Mouse (Mus musculus): ENCODE measurements around the gene Rtn2. TPM values are rescaled to one million over a fixed set of nuclear protein-coding genes. Genes with fewer than 3 reads are reported as not detected.

Rtn2 gene
- polyA plus RNA-seq, 1 experiment from 2014 or later: 102 TPM

GRCm38 (mm10) chr7:19326359-19326758, 43.9 kb downstream of the Rtn2 start:
- peak overlapping the region; percentile 68 for H3K4me2 ChIP-seq (replicated peaks)
- under 1% methylated on average over 19 of the region's 20 CpGs for WGBS
- H3K9ac ChIP-seq (replicated peaks): peak overlapping the region; percentile 58
- H3K27ac ChIP-seq: peak overlapping the region; percentile 53
- H3K27me3 ChIP-seq: peaks cover 7% of the 10 kb centered on the region; the same call in 1 of the 2 replicates
- peaks cover 22% of the 10 kb centered on the region for H3K4me1 ChIP-seq (replicated peaks)
- peak overlapping the region; percentile 43 for H3K4me3 ChIP-seq (replicated peaks)
- no peaks in the 10 kb centered on the region for H3K36me3 ChIP-seq
- no peaks in the 10 kb centered on the region for H3K9me3 ChIP-seq
- ATAC-seq: peak; percentile 66

- no peaks in the 10 kb centered on the region for H3K36me3 ChIP-seq
- peak overlapping the region; percentile 43 for H3K4me3 ChIP-seq (replicated peaks)
- H3K9ac ChIP-seq (replicated peaks): peak overlapping the region; percentile 58
- no peaks in the 10 kb centered on the region for H3K9me3 ChIP-seq
- WGBS: 1% methylated on average over 22 of the region's 22 CpGs
- peaks cover 22% of the 10 kb centered on the region for H3K4me1 ChIP-seq (replicated peaks)
- H3K27ac ChIP-seq: peak overlapping the region; percentile 53
- H3K27me3 ChIP-seq: peaks cover 8% of the 10 kb centered on the region
- peak overlapping the region; percentile 68 for H3K4me2 ChIP-seq (replicated peaks)
- peak; percentile 53 for ATAC-seq
These were observed 44.7 kb downstream of the Rtn2 start for GRCm38 (mm10) chr7:19327128-19327527.

- Histone ChIP-seq H3K27ac (no peak overlapping the region), H3K4me1 (replicated peaks) (peaks cover 27% of the 10 kb centered on the region), H3K9ac (replicated peaks) (no peak overlapping the region), H3K9me3 (no peaks in the 10 kb centered on the region), H3K4me2 (replicated peaks) (peak overlapping the region; percentile 68; the same call in 1 of the 2 replicates), H3K27me3 (peaks cover 4% of the 10 kb centered on the region), H3K4me3 (replicated peaks) (no peak overlapping the region), H3K36me3 (no peaks in the 10 kb centered on the region)
- no peak for ATAC-seq
- 85% methylated on average over 5 of the region's 5 CpGs for WGBS
These were observed 45.4 kb downstream of the Rtn2 start for GRCm38 (mm10) chr7:19327782-19328181.

GRCm38 (mm10) chr7:19328425-19328824, 46.0 kb downstream of the Rtn2 start:
- ATAC-seq: no peak
- Histone ChIP-seq H3K36me3 (no peaks in the 10 kb centered on the region), H3K4me1 (replicated peaks) (peaks cover 28% of the 10 kb centered on the region), H3K9me3 (no peaks in the 10 kb centered on the region), H3K9ac (replicated peaks) (no peak overlapping the region), H3K27ac (no peak overlapping the region), H3K27me3 (peaks cover 2% of the 10 kb centered on the region; the same call in 1 of the 2 replicates), H3K4me2 (replicated peaks) (no peak overlapping the region), H3K4me3 (replicated peaks) (no peak overlapping the region)

- peaks cover 2% of the 10 kb centered on the region; the same call in 1 of the 2 replicates for H3K27me3 ChIP-seq
- 67% methylated on average over 2 of the region's 2 CpGs for WGBS
- H3K36me3 ChIP-seq: no peaks in the 10 kb centered on the region
- ATAC-seq: no peak
- peak overlapping the region; percentile 67; the same call in 1 of the 2 replicates for H3K4me3 ChIP-seq (replicated peaks)
- peaks cover 21% of the 10 kb centered on the region for H3K4me1 ChIP-seq (replicated peaks)
- no peak overlapping the region for H3K4me2 ChIP-seq (replicated peaks)
- no peak overlapping the region for H3K27ac ChIP-seq
- no peak overlapping the region for H3K9ac ChIP-seq (replicated peaks)
- H3K9me3 ChIP-seq: no peaks in the 10 kb centered on the region
These were observed 49.5 kb downstream of the Rtn2 start for GRCm38 (mm10) chr7:19331910-19332309.

GRCm38 (mm10) chr7:19332709-19333352, 50.4 kb downstream of the Rtn2 start:
- peak overlapping the region; percentile 67 for H3K4me3 ChIP-seq (replicated peaks)
- WGBS: under 1% methylated on average over 52 of the region's 52 CpGs
- peak overlapping the region; percentile 89 for H3K9ac ChIP-seq (replicated peaks)
- peak overlapping the region; percentile 82 for H3K27ac ChIP-seq
- no peaks in the 10 kb centered on the region for H3K9me3 ChIP-seq
- H3K4me2 ChIP-seq (replicated peaks): peak overlapping the region; percentile 75
- peaks cover 2% of the 10 kb centered on the region; the same call in 1 of the 2 replicates for H3K27me3 ChIP-seq
- ATAC-seq: peak; percentile 65
- peaks cover 11% of the 10 kb centered on the region for H3K4me1 ChIP-seq (replicated peaks)
- no peaks in the 10 kb centered on the region for H3K36me3 ChIP-seq

GRCm38 (mm10) chr7:19335583-19335982, 53.2 kb downstream of the Rtn2 start:
- no peak overlapping the region for H3K4me3 ChIP-seq (replicated peaks)
- ATAC-seq: no peak
- no peak overlapping the region for H3K27ac ChIP-seq
- peaks cover 2% of the 10 kb centered on the region; the same call in 1 of the 2 replicates for H3K27me3 ChIP-seq
- no peak overlapping the region for H3K9ac ChIP-seq (replicated peaks)
- H3K9me3 ChIP-seq: no peaks in the 10 kb centered on the region
- WGBS: 39% methylated on average over 3 of the region's 3 CpGs
- H3K4me1 ChIP-seq (replicated peaks): peaks cover 10% of the 10 kb centered on the region
- no peaks in the 10 kb centered on the region for H3K36me3 ChIP-seq
- no peak overlapping the region for H3K4me2 ChIP-seq (replicated peaks)

- Histone ChIP-seq H3K4me1 (replicated peaks) (peaks cover 20% of the 10 kb centered on the region), H3K27me3 (peaks cover 13% of the 10 kb centered on the region), H3K36me3 (no peaks in the 10 kb centered on the region), H3K27ac (no peak overlapping the region), H3K4me2 (replicated peaks) (no peak overlapping the region), H3K9me3 (no peaks in the 10 kb centered on the region), H3K9ac (replicated peaks) (no peak overlapping the region; the same call in 1 of the 2 replicates), H3K4me3 (replicated peaks) (no peak overlapping the region)
- WGBS: 69% methylated on average over 10 of the region's 10 CpGs
- ATAC-seq: no peak
These were observed 54.7 kb downstream of the Rtn2 start for GRCm38 (mm10) chr7:19337122-19337521.

GRCm38 (mm10) chr7:19338060-19338459, 55.6 kb downstream of the Rtn2 start:
- WGBS: 53% methylated on average over 2 of the region's 2 CpGs
- Histone ChIP-seq H3K4me2 (replicated peaks) (no peak overlapping the region), H3K27me3 (peaks cover 14% of the 10 kb centered on the region), H3K4me1 (replicated peaks) (peaks cover 19% of the 10 kb centered on the region), H3K9me3 (no peaks in the 10 kb centered on the region), H3K4me3 (replicated peaks) (no peak overlapping the region), H3K9ac (replicated peaks) (no peak overlapping the region), H3K36me3 (no peaks in the 10 kb centered on the region), H3K27ac (no peak overlapping the region)
- no peak for ATAC-seq

- H3K27me3 ChIP-seq: peaks cover 14% of the 10 kb centered on the region
- no peak overlapping the region for H3K4me3 ChIP-seq (replicated peaks)
- WGBS: 82% methylated on average over 7 of the region's 7 CpGs
- no peaks in the 10 kb centered on the region for H3K36me3 ChIP-seq
- H3K9me3 ChIP-seq: no peaks in the 10 kb centered on the region
- H3K9ac ChIP-seq (replicated peaks): no peak overlapping the region
- H3K4me1 ChIP-seq (replicated peaks): peaks cover 16% of the 10 kb centered on the region
- no peak overlapping the region for H3K4me2 ChIP-seq (replicated peaks)
- no peak overlapping the region for H3K27ac ChIP-seq
- no peak for ATAC-seq
These were observed 56.2 kb downstream of the Rtn2 start for GRCm38 (mm10) chr7:19338596-19338995.

DNA sequence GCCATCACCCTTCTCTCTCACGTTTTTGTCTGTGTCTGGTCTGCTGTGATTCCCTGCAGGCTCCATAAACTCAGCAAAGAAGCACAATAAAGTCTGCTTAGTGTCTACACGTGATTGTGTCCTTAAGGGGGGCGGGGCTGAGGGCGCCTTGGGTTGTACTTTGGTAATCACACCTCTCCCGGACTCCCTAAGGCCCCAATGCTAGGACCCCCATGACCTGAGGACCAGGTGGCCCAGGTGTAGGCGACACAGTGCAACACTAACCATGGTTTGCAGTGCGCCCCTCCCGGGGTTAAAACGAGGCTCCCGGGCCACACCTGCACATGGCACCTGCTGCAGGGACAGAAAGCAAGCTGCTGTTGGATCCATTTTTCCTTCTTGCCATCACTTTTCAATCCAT, 58.8 kb downstream of the Rtn2 start:
- no peak overlapping the region for H3K27ac ChIP-seq
- H3K27me3 ChIP-seq: peaks cover 14% of the 10 kb centered on the region
- no peaks in the 10 kb centered on the region for H3K36me3 ChIP-seq
- H3K4me1 ChIP-seq (replicated peaks): peaks cover 28% of the 10 kb centered on the region
- ATAC-seq: no peak
- WGBS: 25% methylated on average over 10 of the region's 10 CpGs
- no peak overlapping the region for H3K9ac ChIP-seq (replicated peaks)
- peak overlapping the region; percentile 87 for H3K4me2 ChIP-seq (replicated peaks)
- H3K4me3 ChIP-seq (replicated peaks): peak overlapping the region; percentile 45
- no peaks in the 10 kb centered on the region for H3K9me3 ChIP-seq

GRCm38 (mm10) chr7:19341761-19342409, 59.5 kb downstream of the Rtn2 start:
- no peak overlapping the region for H3K27ac ChIP-seq
- peak overlapping the region; percentile 68 for H3K9ac ChIP-seq (replicated peaks)
- H3K4me3 ChIP-seq (replicated peaks): peak overlapping the region; percentile 45
- peak overlapping the region; percentile 87 for H3K4me2 ChIP-seq (replicated peaks)
- no peak for ATAC-seq
- WGBS: under 1% methylated on average over 41 of the region's 41 CpGs
- H3K36me3 ChIP-seq: no peaks in the 10 kb centered on the region
- peaks cover 14% of the 10 kb centered on the region for H3K27me3 ChIP-seq
- H3K9me3 ChIP-seq: no peaks in the 10 kb centered on the region
- peaks cover 32% of the 10 kb centered on the region for H3K4me1 ChIP-seq (replicated peaks)

Measured in midbrain, embryonic 13.5 days (tissue).